Mouse (Mus musculus): ENCODE data around the gene Olfr680-ps1.
"Not testable (repeated sequence)": the region's sequence is repeated elsewhere in the genome, so short reads cannot be mapped to it uniquely, and the experiment has no call there.

The Olfr680-ps1 gene

GRCm38 (mm10) chr7:105092717-105093116, at the start of gene Olfr680-ps1:
Olfr680-ps1 (minus strand) TSS chr7:105092817.
- not testable (repeated sequence) for DNase-seq (ENCODE audit: low spot score in 2 of 2)

- no peak for DNase-seq (ENCODE audit: low spot score in 2 of 2)
These were observed 48.7 kb upstream of the Olfr680-ps1 start for GRCm38 (mm10) chr7:105141275-105141674.

GRCm38 (mm10) chr7:105116536-105116935, 23.9 kb upstream of the Olfr680-ps1 start, which contains the start of gene Olfr681:
Olfr681 (plus strand) TSS chr7:105116836.
- DNase-seq (ENCODE audit: low spot score in 2 of 2): no peak

- DNase-seq (ENCODE audit: low spot score in 2 of 2): no peak
These were observed 11.7 kb downstream of the Olfr680-ps1 start, which contains the start of gene Olfr679 for GRCm38 (mm10) chr7:105080905-105081304. Olfr679 (plus strand) TSS chr7:105081205.

GRCm38 (mm10) chr7:105064175-105064574, 28.4 kb downstream of the Olfr680-ps1 start, which contains the start of gene Olfr678:
Olfr678 (plus strand) TSS chr7:105064475.
- DNase-seq (ENCODE audit: low spot score in 2 of 2): no peak

GRCm38 (mm10) chr7:105058951-105059350, 33.7 kb downstream of the Olfr680-ps1 start:
- no peak for DNase-seq (ENCODE audit: low spot score in 2 of 2)

All from right cerebral cortex, postnatal 36 days (tissue).